Mouse (Mus musculus) E14TG2a.4 (cell line): ENCODE measurements around the gene Cwc25.

Experiments
- CTCF ChIP-seq: conservative IDR thresholded peaks from 2 replicates; pipeline ENCODE4 v1.5.1; 2014; ENCODE audit warnings: low read length
- NANOG ChIP-seq: IDR thresholded peaks from 2 replicates; pipeline ENCODE4 v1.6.1; 2014; ENCODE audit warnings: borderline replicate concordance, low read length, mixed read lengths
- POU5F1 ChIP-seq: IDR thresholded peaks from 2 replicates; pipeline ENCODE4 v1.6.1; 2014; ENCODE audit warnings: low read length, borderline replicate concordance

- TF ChIP-seq CTCF (no peak), NANOG (no peak), POU5F1 (no peak)
Observed at GRCm38 (mm10) chr11:97714784-97715760, 51.3 kb downstream of the Cwc25 start.
